Mouse (Mus musculus) forebrain, embryonic 10.5 days (tissue): ENCODE measurements around the gene Armh1. TPM values are rescaled to one million over a fixed set of nuclear protein-coding genes. Genes with fewer than 3 reads are reported as not detected.

Source experiments
- DNase-seq: peaks from one replicate; pipeline ENCODE4 v3.0.0-alpha.2; 2017; ENCODE audit warnings: low spot score; ENCODE audit errors: extremely low spot score
- H3K27ac ChIP-seq: fragments of 300-500 bp; sonication (generic); 2 replicates; pipeline ENCODE4 v1.5.1; 2016; ENCODE audit warnings: mild to moderate bottlenecking
- H3K27me3 ChIP-seq: fragments of 300-500 bp; sonication (generic); 2 replicates; pipeline ENCODE4 v1.6.1; 2016; ENCODE audit warnings: mild to moderate bottlenecking; ENCODE audit not compliant: poor library complexity, severe bottlenecking
- H3K36me3 ChIP-seq: fragments of 300-500 bp; sonication (generic); replicated peaks from 2 replicates; pipeline ENCODE4 v1.6.1; 2016; ENCODE audit warnings: mild to moderate bottlenecking, moderate library complexity
- H3K4me1 ChIP-seq: fragments of 300-500 bp; sonication (generic); 2 replicates; pipeline ENCODE4 v1.6.1; 2016
- H3K4me3 ChIP-seq: fragments of 300-500 bp; sonication (generic); 2 replicates; pipeline ENCODE4 v1.5.1; 2016; ENCODE audit warnings: mild to moderate bottlenecking, moderate library complexity
- H3K9me3 ChIP-seq: fragments of 300-500 bp; sonication (generic); 2 replicates; pipeline ENCODE4 v1.6.1; 2016; ENCODE audit warnings: mild to moderate bottlenecking, moderate library complexity
- WGBS: fragments of 180-500 bp; shearing (Covaris S2); methylation state at CpG from one replicate; pipeline ENCODE4 v1.1.7; 2016; 5-methylcytosine and 5-hydroxymethylcytosine counted together
- polyA plus RNA-seq: library from polyadenylated mRNA; unstranded; fragments of >200 nt; fragmentation: Nextera tagmentation; extraction: Ambion mirVana; gene quantifications from 2 replicates; pipeline ENCODE4 v1.2.1, GENCODE M21; 2016

Armh1 gene
- polyA plus RNA-seq: 0.15 and 0.53 TPM in 2 replicates

- H3K9me3 ChIP-seq: no peaks in the 10 kb centered on the region
- peak within 1 kb of the TSS; percentile 74 for H3K4me3 ChIP-seq
- H3K27ac ChIP-seq: peak within 1 kb of the TSS; percentile 92
- peak; percentile 98 for DNase-seq
- under 1% methylated on average over 42 of the region's 43 CpGs for WGBS
- peaks cover 38% of the 10 kb centered on the region for H3K4me1 ChIP-seq
- H3K36me3 ChIP-seq: no peaks in the 10 kb centered on the region
- H3K27me3 ChIP-seq: peaks cover 16% of the 10 kb centered on the region; the same call in 1 of the 2 replicates
These were observed at the start of gene Armh1, which contains the start of gene Tmem53 for GRCm38 (mm10) chr4:117251801-117252316. TSS of gene Armh1 (minus strand) at chr4:117252125. TSS of gene Tmem53 (plus strand) at chr4:117251951.

GRCm38 (mm10) chr4:117299921-117300320, 48.0 kb upstream of the Armh1 start:
- 84% methylated on average over 10 of the region's 10 CpGs for WGBS
- Histone ChIP-seq H3K4me1 (peaks cover 37% of the 10 kb centered on the region), H3K4me3 (no peak overlapping the region), H3K9me3 (no peaks in the 10 kb centered on the region), H3K36me3 (no peaks in the 10 kb centered on the region), H3K27ac (no peak overlapping the region), H3K27me3 (peaks cover 94% of the 10 kb centered on the region)
- no peak for DNase-seq

GRCm38 (mm10) chr4:117297819-117298218, 45.9 kb upstream of the Armh1 start:
- peaks cover 80% of the 10 kb centered on the region for H3K27me3 ChIP-seq

GRCm38 (mm10) chr4:117296849-117297593, 45.1 kb upstream of the Armh1 start:
- Histone ChIP-seq H3K27ac (no peak overlapping the region), H3K4me3 (no peak overlapping the region), H3K4me1 (peaks cover 10% of the 10 kb centered on the region), H3K9me3 (no peaks in the 10 kb centered on the region), H3K27me3 (peaks cover 72% of the 10 kb centered on the region), H3K36me3 (no peaks in the 10 kb centered on the region)
- WGBS: 86% methylated on average over 19 of the region's 19 CpGs
- DNase-seq: no peak

More at GRCm38 (mm10) chr4:117297819-117298218, 45.9 kb upstream of the Armh1 start:
- whole genome bisulfite sequencing: 83% methylated on average over 9 of the region's 9 CpGs
- no peak for DNase-seq
- no peaks in the 10 kb centered on the region for H3K9me3 ChIP-seq
- H3K36me3 ChIP-seq: no peaks in the 10 kb centered on the region
- H3K4me3 ChIP-seq: no peak overlapping the region
- H3K4me1 ChIP-seq: peaks cover 18% of the 10 kb centered on the region
- no peak overlapping the region for H3K27ac ChIP-seq

- H3K9me3 ChIP-seq: no peaks in the 10 kb centered on the region
- peaks cover 38% of the 10 kb centered on the region for H3K27me3 ChIP-seq
- H3K4me3 ChIP-seq: no peak overlapping the region
- H3K27ac ChIP-seq: no peak overlapping the region
- DNase-seq: no peak
- H3K4me1 ChIP-seq: peaks cover 33% of the 10 kb centered on the region
- WGBS: 89% methylated on average over 2 of the region's 2 CpGs
- peaks cover 13% of the 10 kb centered on the region for H3K36me3 ChIP-seq
These were observed 39.8 kb upstream of the Armh1 start for GRCm38 (mm10) chr4:117291696-117292095.

- H3K4me1 ChIP-seq: peaks cover 58% of the 10 kb centered on the region
- WGBS: under 1% methylated on average over 80 of the region's 80 CpGs
- peak; percentile 84 for DNase-seq
- peak overlapping the region; percentile 88 for H3K4me3 ChIP-seq
- H3K9me3 ChIP-seq: no peaks in the 10 kb centered on the region
- peaks cover 38% of the 10 kb centered on the region for H3K36me3 ChIP-seq
- peak overlapping the region; percentile 98 for H3K27ac ChIP-seq
- H3K27me3 ChIP-seq: peaks cover 41% of the 10 kb centered on the region
These were observed 37.2 kb upstream of the Armh1 start for GRCm38 (mm10) chr4:117288927-117289801.

GRCm38 (mm10) chr4:117288277-117288926, 36.5 kb upstream of the Armh1 start:
- WGBS: 25% methylated on average over 25 of the region's 25 CpGs
- DNase-seq: peak; percentile 43
- peak overlapping the region; percentile 98 for H3K27ac ChIP-seq
- peaks cover 44% of the 10 kb centered on the region for H3K36me3 ChIP-seq
- H3K9me3 ChIP-seq: no peaks in the 10 kb centered on the region
- H3K4me1 ChIP-seq: peaks cover 66% of the 10 kb centered on the region
- peaks cover 42% of the 10 kb centered on the region for H3K27me3 ChIP-seq
- H3K4me3 ChIP-seq: peak overlapping the region; percentile 88

- Histone ChIP-seq H3K4me3 (peak overlapping the region; percentile 36), H3K27me3 (peaks cover 76% of the 10 kb centered on the region), H3K4me1 (peaks cover 95% of the 10 kb centered on the region), H3K27ac (peak overlapping the region; percentile 78), H3K9me3 (no peaks in the 10 kb centered on the region), H3K36me3 (peaks cover 85% of the 10 kb centered on the region)
- WGBS: 67% methylated on average over 4 of the region's 4 CpGs
- no peak for DNase-seq
These were observed 32.4 kb upstream of the Armh1 start for GRCm38 (mm10) chr4:117284363-117284762.

GRCm38 (mm10) chr4:117283271-117284191, 31.6 kb upstream of the Armh1 start:
- 18% methylated on average over 22 of the region's 22 CpGs for WGBS
- Histone ChIP-seq H3K4me3 (peak overlapping the region; percentile 36), H3K4me1 (peaks cover 99% of the 10 kb centered on the region), H3K9me3 (no peaks in the 10 kb centered on the region), H3K27ac (peak overlapping the region; percentile 78), H3K27me3 (peaks cover 84% of the 10 kb centered on the region), H3K36me3 (peaks cover 93% of the 10 kb centered on the region)
- peak; percentile 67 for DNase-seq

- Histone ChIP-seq H3K4me1 (peaks cover 85% of the 10 kb centered on the region), H3K27me3 (peaks cover 93% of the 10 kb centered on the region), H3K9me3 (no peaks in the 10 kb centered on the region), H3K36me3 (peaks cover 99% of the 10 kb centered on the region), H3K4me3 (no peak overlapping the region), H3K27ac (no peak overlapping the region)
- 78% methylated on average over 19 of the region's 19 CpGs for WGBS
- DNase-seq: no peak
These were observed 29.3 kb upstream of the Armh1 start for GRCm38 (mm10) chr4:117281090-117281845.

GRCm38 (mm10) chr4:117280397-117280930, 28.5 kb upstream of the Armh1 start:
- Histone ChIP-seq H3K4me3 (no peak overlapping the region), H3K4me1 (peaks cover 77% of the 10 kb centered on the region), H3K9me3 (peaks cover 7% of the 10 kb centered on the region; the same call in 1 of the 2 replicates), H3K27ac (no peak overlapping the region), H3K27me3 (peaks cover 92% of the 10 kb centered on the region), H3K36me3 (peaks cover 99% of the 10 kb centered on the region)
- no peak for DNase-seq
- 90% methylated on average over 8 of the region's 8 CpGs for WGBS
